Mouse (Mus musculus): Measurements from ENCODE around the gene Rtbdn. TPM values are rescaled to one million over a fixed set of nuclear protein-coding genes. Genes with fewer than 3 reads are reported as not detected.

The Rtbdn gene
- total RNA-seq, 2 experiments from 2014 or later = 1.5 to 1.8 TPM

- no peak for DNase-seq (ENCODE audit: low spot score in 2 of 2)
These were observed 48.9 kb downstream of the Rtbdn start for GRCm38 (mm10) chr8:84995680-84996079.

- DNase-seq (ENCODE audit: low spot score in 2 of 2) = no peak
These were observed 50.2 kb downstream of the Rtbdn start for GRCm38 (mm10) chr8:84996978-84997377.

DNA sequence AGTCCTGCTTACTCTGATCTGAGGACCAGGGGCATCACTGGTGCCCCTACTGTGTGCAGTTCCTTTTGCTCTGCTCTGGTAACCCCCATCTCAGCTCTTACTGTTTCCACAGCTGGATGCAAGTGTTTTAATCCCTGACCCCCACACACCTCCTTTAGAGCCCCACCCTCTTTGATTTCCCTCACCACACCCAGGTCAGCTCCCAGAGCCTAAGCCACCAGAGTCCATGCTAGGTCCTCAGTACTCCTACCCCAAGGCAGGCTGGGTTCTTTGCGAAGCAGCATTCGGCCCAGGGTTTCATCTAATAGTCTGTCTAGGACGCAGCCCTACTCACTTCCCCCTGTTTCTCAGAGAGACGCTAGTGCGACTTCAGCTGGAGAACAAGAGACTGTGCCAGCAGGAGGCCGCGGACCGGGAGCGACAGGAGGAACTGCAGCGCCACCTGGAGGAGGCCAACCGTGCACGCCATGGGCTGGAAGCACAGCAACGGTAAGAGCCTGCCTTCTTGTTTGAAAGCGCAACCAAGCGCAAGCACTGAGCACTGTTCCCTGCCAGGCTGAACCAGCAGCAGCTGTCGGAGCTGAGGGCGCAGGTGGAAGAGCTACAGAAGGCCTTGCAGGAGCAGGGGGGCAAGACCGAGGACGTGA, 51.0 kb downstream of the Rtbdn start:
- peak; percentile 88 to 90 for DNase-seq (ENCODE audit: low spot score in 2 of 2)

Small RNAs within 50 kb of the gene (microRNA-seq; reads per million reads assigned to microRNA genes)
- 2.5 to 7.6 reads per million in 2 experiments for gene Gm24197

Other genes starting within 250 kb of the Rtbdn start
- 1 to 10 TPM; 3.4 to 4.2 TPM for gene Lyl1, start 245.5 kb upstream of the Rtbdn start, total RNA-seq (2021)
- not detected for gene G430095P16Rik, start 224.0 kb upstream of the Rtbdn start, total RNA-seq (2021)
- gene Nfix, start 146.6 kb upstream of the Rtbdn start, total RNA-seq (2021) = 100 to 1,000 TPM; 519 to 562 TPM
- gene Dand5, start 124.2 kb upstream of the Rtbdn start, total RNA-seq (2021) = 1 to 10 TPM; 7.4 to 8.6 TPM
- gene Gadd45gip1, start 115.5 kb upstream of the Rtbdn start, total RNA-seq (2021) = 10 to 100 TPM; 19.4 to 20.4 TPM
- 10 to 100 TPM; 59.4 to 64.8 TPM for gene Rad23a, start 106.3 kb upstream of the Rtbdn start, total RNA-seq (2021)
- gene Calr, start 100.1 kb upstream of the Rtbdn start, total RNA-seq (2021) = 100 to 1,000 TPM; 453 to 590 TPM
- 10 to 100 TPM; 55.3 to 58.4 TPM for gene Farsa, start 90.0 kb upstream of the Rtbdn start, total RNA-seq (2021)
- 10 to 100 TPM; 21.4 to 24.5 TPM for gene Syce2, start 74.9 kb upstream of the Rtbdn start, total RNA-seq (2021)
- 10 to 100 TPM; 35.0 to 35.6 TPM for gene Gcdh, start 53.1 kb upstream of the Rtbdn start, total RNA-seq (2021)
- gene Klf1, start 45.1 kb upstream of the Rtbdn start, total RNA-seq (2021) = not detected
- 1 to 10 TPM; 4.0 TPM for gene Dnase2a, start 38.4 kb upstream of the Rtbdn start, total RNA-seq (2021)
- gene Mast1, start 9.6 kb upstream of the Rtbdn start, total RNA-seq (2021) = 100 to 1,000 TPM; 127 to 140 TPM
- gene Gm49661, start 22.4 kb downstream of the Rtbdn start, total RNA-seq (2021) = not detected
- gene Prdx2, start 22.6 kb downstream of the Rtbdn start, total RNA-seq (2021) = 100 to 1,000 TPM; 417 to 431 TPM
- gene Rnaseh2a, start 22.8 kb downstream of the Rtbdn start, total RNA-seq (2021) = 10 to 100 TPM; 34.3 to 34.4 TPM
- 10 to 100 TPM; 45.5 to 54.7 TPM for gene Junb, start 31.7 kb downstream of the Rtbdn start, total RNA-seq (2021)
- gene Hook2, start 43.6 kb downstream of the Rtbdn start, total RNA-seq (2021) = 1 to 10 TPM; 7.6 to 9.0 TPM
- not detected for gene Best2, start 67.5 kb downstream of the Rtbdn start, total RNA-seq (2021)
- gene Asna1, start 78.3 kb downstream of the Rtbdn start, total RNA-seq (2021) = 100 to 1,000 TPM; 108 to 115 TPM
- 100 to 1,000 TPM; 136 to 150 TPM for gene Trir, start 79.8 kb downstream of the Rtbdn start, total RNA-seq (2021)
- 100 to 1,000 TPM; 150 to 152 TPM for gene Tnpo2, start 89.9 kb downstream of the Rtbdn start, total RNA-seq (2021)
- gene Fbxw9, start 113.1 kb downstream of the Rtbdn start, total RNA-seq (2021) = 10 to 100 TPM; 36.2 to 41.4 TPM
- gene Gm5741, start 121.0 kb downstream of the Rtbdn start, total RNA-seq (2021) = not detected
- gene Dhps, start 124.8 kb downstream of the Rtbdn start, total RNA-seq (2021) = 10 to 100 TPM; 63.8 to 67.4 TPM
- gene Wdr83os, start 133.7 kb downstream of the Rtbdn start, total RNA-seq (2021) = 10 to 100 TPM; 57.5 to 61.5 TPM
- 10 to 100 TPM; 26.3 to 34.6 TPM for gene Wdr83, start 134.3 kb downstream of the Rtbdn start, total RNA-seq (2021)
- gene Man2b1, start 136.3 kb downstream of the Rtbdn start, total RNA-seq (2021) = 10 to 100 TPM; 39.6 to 42.7 TPM
- gene Zfp791, start 176.1 kb downstream of the Rtbdn start, total RNA-seq (2021) = 1 to 10 TPM; 5.6 to 5.8 TPM
- not detected for gene Cks1brt, start 204.9 kb downstream of the Rtbdn start, total RNA-seq (2021)